Mouse (Mus musculus): Measurements from ENCODE around the gene Fxyd7.

Fxyd7 gene

GRCm38 (mm10) chr7:31076492-31076891 is 25.2 kb upstream of the Fxyd7 start, which contains the start of gene Fxyd3:
Gene Fxyd3 (minus strand): TSS chr7:31076704.
- DNase-seq (ENCODE audit: low read depth) = no peak

- DNase-seq (ENCODE audit: low read depth) = no peak
These were observed 23.4 kb upstream of the Fxyd7 start for GRCm38 (mm10) chr7:31074713-31075069.

- DNase-seq (ENCODE audit: low read depth) = no peak
These were observed 22.9 kb upstream of the Fxyd7 start for GRCm38 (mm10) chr7:31074061-31074712.

DNA sequence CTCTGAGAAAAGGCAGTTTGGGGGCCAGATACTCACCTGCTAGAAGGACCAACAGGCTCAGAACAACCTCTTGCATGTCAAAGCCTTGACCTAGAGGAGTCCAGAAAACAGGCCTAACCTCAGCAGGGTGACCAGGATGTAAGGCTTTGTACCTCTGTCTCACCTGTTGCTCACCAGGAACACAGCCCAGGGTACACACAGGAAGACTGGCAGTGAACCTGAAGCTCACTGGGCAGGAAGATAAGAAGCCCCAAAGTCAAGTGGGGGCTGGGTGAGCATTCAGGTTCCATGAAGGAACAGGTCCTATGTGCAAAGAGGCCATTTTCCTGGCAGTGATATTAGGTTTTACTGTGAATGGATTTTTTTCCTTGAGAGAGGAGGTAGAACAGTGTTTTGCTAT is 22.3 kb upstream of the Fxyd7 start:
- no peak for DNase-seq (ENCODE audit: low read depth)

- no peak for DNase-seq (ENCODE audit: low read depth)
These were observed 21.1 kb upstream of the Fxyd7 start for GRCm38 (mm10) chr7:31072326-31072725.

DNA sequence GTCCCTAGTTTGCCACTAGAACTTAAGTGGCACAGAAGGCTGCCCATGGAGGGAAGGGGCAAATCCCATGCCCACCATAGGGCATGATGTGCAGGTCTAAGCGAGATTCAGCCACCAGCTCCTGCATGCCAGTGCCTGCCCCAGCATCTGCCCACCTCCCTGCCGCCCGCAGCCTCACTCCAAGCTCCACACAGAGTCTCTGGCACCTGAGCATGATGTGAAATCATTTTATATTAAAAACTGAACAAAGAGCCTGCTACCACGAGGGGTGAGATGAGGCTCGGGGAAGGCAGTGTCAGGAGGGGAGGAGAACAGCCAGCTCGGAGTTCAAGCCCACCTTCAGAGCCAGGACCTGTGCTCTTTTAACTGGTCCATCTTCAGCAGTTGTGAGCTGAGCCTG is 19.1 kb upstream of the Fxyd7 start:
- no peak for DNase-seq (ENCODE audit: low read depth)

DNA sequence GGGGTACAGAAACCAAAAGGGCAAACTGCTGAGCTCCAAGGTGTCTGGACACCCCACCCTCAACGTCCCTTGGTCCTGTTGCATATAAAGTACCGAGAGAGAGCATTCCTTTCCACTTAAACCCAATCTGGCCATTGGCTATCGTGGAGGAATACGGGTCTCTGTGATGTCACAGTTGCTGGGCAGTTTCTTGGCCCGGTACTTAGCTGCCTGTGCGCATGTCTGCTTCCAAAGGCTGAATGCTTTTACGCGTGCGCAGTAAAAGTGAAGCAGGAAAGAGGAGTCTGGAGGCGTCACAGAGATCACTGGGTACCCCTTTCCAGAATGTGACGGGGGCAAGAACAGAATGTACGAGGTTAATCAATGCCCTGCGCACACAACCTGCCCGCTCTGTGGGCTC is 18.2 kb upstream of the Fxyd7 start:
- no peak for DNase-seq (ENCODE audit: low read depth)

- no peak for DNase-seq (ENCODE audit: low read depth)
These were observed 16.6 kb upstream of the Fxyd7 start for GRCm38 (mm10) chr7:31067836-31068235.

GRCm38 (mm10) chr7:31063074-31063560 is 11.8 kb upstream of the Fxyd7 start:
- DNase-seq (ENCODE audit: low read depth) = no peak

GRCm38 (mm10) chr7:31060621-31061010 is 9.3 kb upstream of the Fxyd7 start:
- no peak for DNase-seq (ENCODE audit: low read depth)

- DNase-seq (ENCODE audit: low read depth) = no peak
These were observed 8.8 kb upstream of the Fxyd7 start for GRCm38 (mm10) chr7:31059919-31060620.

GRCm38 (mm10) chr7:31059108-31059507 is 7.8 kb upstream of the Fxyd7 start, which contains the start of gene Lgi4:
Gene Lgi4 (plus strand): TSS chr7:31059342.
- peak; percentile 83 for DNase-seq (ENCODE audit: low read depth)

- no peak for DNase-seq (ENCODE audit: low read depth)
These were observed 6.9 kb upstream of the Fxyd7 start for GRCm38 (mm10) chr7:31058211-31058610.

DNA sequence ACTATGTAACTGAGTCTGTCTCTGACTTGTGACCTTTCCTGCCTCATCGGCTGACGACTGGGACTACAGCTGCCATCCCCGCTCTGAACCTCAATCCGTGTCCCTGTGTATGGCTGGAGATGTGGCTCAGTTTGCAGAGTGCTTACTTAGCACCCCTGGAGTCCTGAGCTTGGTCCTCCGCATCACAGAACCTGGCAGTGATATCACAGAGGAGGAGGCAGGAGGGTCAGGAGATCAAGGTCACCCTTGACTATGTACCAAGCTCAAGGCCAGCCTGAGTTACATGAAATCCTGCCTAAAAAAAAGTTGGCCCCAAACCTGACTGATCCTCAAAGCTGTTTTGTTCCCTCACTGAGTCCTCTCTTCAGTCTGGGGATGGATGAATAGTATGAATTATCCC is 6.5 kb upstream of the Fxyd7 start:
- no peak for DNase-seq (ENCODE audit: low read depth)

- no peak for DNase-seq (ENCODE audit: low read depth)
These were observed 5.8 kb upstream of the Fxyd7 start, which contains the start of gene Fxyd1 for GRCm38 (mm10) chr7:31057071-31057470. Gene Fxyd1 (minus strand): TSS chr7:31057199.

DNA sequence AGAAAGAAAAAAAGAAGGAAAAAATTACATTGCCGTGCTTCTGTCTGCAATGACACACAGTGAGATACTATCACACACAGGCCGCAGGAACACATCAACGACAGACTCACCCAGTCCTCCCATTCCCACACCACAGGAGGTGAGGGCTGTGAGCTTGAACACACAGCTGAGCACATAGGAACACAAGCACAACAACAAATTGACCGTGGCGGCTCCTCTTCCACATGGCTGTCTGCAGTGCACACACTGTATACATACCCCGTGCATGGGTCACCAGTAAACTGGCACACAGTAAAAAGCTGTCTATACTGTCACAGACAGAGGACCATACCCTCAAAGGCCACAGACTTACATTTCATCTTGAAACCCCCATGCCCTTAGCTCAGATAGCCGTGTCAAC is 5.2 kb upstream of the Fxyd7 start:
- DNase-seq (ENCODE audit: low read depth) = no peak

DNA sequence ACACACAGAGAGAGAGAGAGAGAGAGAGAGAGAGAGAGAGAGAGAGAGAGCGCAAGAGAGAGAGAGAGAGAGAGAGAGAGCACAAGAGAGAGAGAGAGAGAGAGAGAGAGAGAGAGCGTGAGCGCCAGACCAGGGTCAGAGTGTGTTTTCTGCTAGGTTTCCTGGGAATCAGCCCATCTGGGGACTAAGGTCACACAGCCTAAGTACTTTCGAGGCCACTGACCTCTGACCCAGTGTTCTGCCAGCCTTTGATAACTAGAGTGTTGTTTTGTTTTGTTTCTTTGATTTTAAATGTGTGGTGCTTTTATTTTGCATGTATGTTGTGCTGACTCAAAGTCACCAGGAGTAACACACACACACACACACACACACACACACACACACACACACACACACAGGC is 4.6 kb upstream of the Fxyd7 start:
- DNase-seq (ENCODE audit: low read depth) = no peak

GRCm38 (mm10) chr7:31055354-31055824 is 4.1 kb upstream of the Fxyd7 start:
- DNase-seq (ENCODE audit: low read depth) = no peak

DNA sequence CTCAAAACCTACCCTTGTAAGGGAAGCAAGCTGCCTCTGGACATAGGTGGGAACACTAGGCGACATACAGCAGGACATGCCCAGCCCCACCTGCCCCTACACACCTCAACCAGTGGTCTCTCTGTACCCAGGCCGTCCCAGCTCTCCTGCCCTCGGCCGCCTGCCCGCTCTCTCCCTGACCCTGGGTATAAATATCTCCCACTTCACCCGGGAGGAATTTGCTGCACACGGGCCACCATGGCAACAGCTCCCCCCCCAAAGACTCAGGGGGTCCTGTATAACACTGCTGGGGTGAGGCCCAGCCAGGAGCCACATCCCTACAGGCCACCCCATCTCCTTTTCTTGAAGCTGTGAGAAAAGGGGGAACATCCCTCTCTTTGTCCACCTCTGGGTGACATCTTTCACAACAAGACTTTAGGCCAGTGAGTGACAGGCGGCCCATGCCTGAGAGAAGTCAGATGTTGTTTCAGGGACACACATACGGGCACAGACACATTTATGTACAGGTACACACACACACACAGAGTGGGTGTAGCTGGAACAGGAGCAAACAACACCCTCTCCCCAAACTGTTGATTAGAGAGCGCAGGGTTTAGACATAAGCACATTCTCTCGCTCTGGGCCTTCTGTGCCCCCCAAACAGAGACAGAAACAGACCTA is 3.5 kb upstream of the Fxyd7 start:
- DNase-seq (ENCODE audit: low read depth) = no peak

DNA sequence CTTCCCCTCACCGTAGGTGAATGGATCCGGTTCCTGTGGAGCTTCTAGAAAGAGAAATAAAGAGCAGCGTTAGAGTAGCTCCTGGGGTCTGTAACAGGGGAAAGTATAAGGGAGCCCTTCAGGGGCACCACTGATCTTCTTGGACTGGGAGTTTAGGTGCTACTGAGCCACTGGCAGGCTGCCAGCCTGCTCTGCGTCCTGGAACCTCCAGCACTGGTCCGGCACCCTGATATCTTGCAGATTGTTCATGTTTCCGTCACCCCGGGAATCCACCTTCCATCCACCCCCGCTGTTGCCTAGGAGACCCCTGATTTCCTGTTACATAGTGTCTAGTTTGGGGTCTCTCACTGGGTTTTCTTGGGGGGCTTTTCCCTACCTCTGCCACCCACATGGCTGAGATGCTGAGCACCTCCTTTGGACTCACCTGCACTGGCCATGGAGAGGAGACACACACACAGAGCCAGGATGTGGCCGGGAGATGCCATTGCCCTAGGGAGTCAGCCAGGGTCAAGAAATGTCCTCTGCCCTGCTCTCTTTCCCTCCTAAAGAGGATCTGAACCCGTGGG is 2.7 kb upstream of the Fxyd7 start:
- DNase-seq (ENCODE audit: low read depth) = no peak

DNA sequence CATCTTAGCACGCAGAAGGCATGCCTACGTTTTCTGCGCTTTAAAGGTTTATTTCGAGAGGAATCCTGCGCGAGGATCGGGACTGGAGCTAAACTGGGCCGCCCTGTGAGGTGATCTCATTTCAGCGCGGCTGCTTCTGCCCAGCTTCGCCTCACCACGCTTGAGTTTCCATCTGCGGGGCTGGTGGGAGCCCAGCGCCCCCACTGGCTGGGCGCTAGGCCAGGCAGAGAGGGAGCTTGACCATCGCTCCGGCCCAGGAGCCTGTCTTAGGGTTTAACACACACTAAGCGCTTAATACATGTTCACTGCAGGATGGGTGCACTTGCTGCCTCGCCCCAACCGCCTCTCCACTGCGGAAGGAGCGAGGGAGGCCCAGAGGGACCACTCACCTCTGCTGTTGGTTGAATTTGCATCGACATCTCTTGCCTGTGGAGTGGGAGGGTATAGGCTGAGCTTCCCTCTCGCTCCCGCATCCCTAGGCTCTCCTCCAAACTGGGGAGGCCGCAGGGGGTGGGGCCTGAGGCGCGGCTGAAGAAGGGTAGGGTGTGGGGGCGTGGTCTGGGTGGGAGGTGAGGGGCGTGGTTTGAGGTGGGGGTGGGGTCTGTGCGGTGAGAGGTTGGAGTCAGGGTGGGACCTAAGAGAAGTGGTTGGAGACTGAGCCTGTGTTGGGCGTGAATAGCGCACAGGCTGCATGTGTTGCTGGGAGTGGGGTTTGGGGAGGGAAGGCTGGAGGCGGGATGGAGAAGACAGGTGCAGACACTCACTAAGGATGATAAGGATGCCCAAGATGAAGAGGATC is 1.6 kb upstream of the Fxyd7 start:
- peak; percentile 53 for DNase-seq (ENCODE audit: low read depth)

GRCm38 (mm10) chr7:31052251-31052635 is 976 bp upstream of the Fxyd7 start:
- no peak for DNase-seq (ENCODE audit: low read depth)
